Mouse (Mus musculus) hindlimb bud, embryonic 11.5 days (tissue): ENCODE data around the gene Grin2d.
A peak's percentile ranks its signal among the peaks of the same experiment; 100 is the strongest.

Experiments
- DNase-seq: peaks from one replicate; pipeline ENCODE4 v3.0.0-alpha.2; 2012; ENCODE audit warnings: low read depth, low spot score; ENCODE audit errors: extremely low spot score

Grin2d gene

GRCm38 (mm10) chr7:45856950-45857901 lies 21.0 kb downstream of the Grin2d start:
- DNase-seq, result no peak

GRCm38 (mm10) chr7:45853089-45853488 lies 25.1 kb downstream of the Grin2d start:
- no peak for DNase-seq

- no peak for DNase-seq
Measured at GRCm38 (mm10) chr7:45850661-45851060, 27.5 kb downstream of the Grin2d start.

GRCm38 (mm10) chr7:45848447-45849027 lies 29.6 kb downstream of the Grin2d start:
- DNase-seq, result no peak

GRCm38 (mm10) chr7:45842950-45843744 lies 35.0 kb downstream of the Grin2d start:
- DNase-seq, result no peak

- no peak for DNase-seq
Measured at GRCm38 (mm10) chr7:45833924-45834323, 44.3 kb downstream of the Grin2d start.

GRCm38 (mm10) chr7:45833148-45833790 lies 44.9 kb downstream of the Grin2d start:
- DNase-seq, result no peak

- no peak for DNase-seq
Measured at GRCm38 (mm10) chr7:45832428-45832827, 45.8 kb downstream of the Grin2d start.

- DNase-seq, result no peak
Measured at GRCm38 (mm10) chr7:45831128-45831525, 47.1 kb downstream of the Grin2d start.

- peak; percentile 80 for DNase-seq
Measured at GRCm38 (mm10) chr7:45830427-45831127, 47.6 kb downstream of the Grin2d start, which contains the start of gene Grwd1. Grwd1 (minus strand) TSS chr7:45830944.

GRCm38 (mm10) chr7:45826631-45827030 lies 51.5 kb downstream of the Grin2d start:
- no peak for DNase-seq

GRCm38 (mm10) chr7:45824598-45824997 lies 53.6 kb downstream of the Grin2d start, which contains the start of gene Kcnj14:
Kcnj14 (minus strand) TSS chr7:45824782.
- no peak for DNase-seq

GRCm38 (mm10) chr7:45820913-45821312 lies 57.3 kb downstream of the Grin2d start:
- no peak for DNase-seq

GRCm38 (mm10) chr7:45819843-45820242 lies 58.3 kb downstream of the Grin2d start:
- DNase-seq, result no peak

GRCm38 (mm10) chr7:45815984-45816351 lies 62.2 kb downstream of the Grin2d start:
- no peak for DNase-seq

GRCm38 (mm10) chr7:45815323-45815983 lies 62.7 kb downstream of the Grin2d start:
- no peak for DNase-seq

- no peak for DNase-seq
Measured at GRCm38 (mm10) chr7:45814841-45815240, 63.3 kb downstream of the Grin2d start.

GRCm38 (mm10) chr7:45813787-45814779 lies 64.1 kb downstream of the Grin2d start, which contains the start of gene Cyth2:
Cyth2 (minus strand) TSS chr7:45814581.
- peak; percentile 98 for DNase-seq
